Mouse (Mus musculus): Measurements from ENCODE around the gene Hist1h3e. TPM values are rescaled to one million over a fixed set of nuclear protein-coding genes. Genes with fewer than 3 reads are reported as not detected.

Hist1h3e gene
- polyA plus RNA-seq, 1 experiment from 2014 or later = 8.7 TPM

GRCm38 (mm10) chr13:23532262-23533075, 29.7 kb downstream of the Hist1h3e start:
- Histone ChIP-seq H3K4me3 (peak overlapping the region; percentile 54), H3K4me2 (peak overlapping the region; percentile 66), H3K27me3 (no peaks in the 10 kb centered on the region), H3K36me3 (no peaks in the 10 kb centered on the region), H3K4me1 (peaks cover 37% of the 10 kb centered on the region), H3K9me3 (no peaks in the 10 kb centered on the region), H3K27ac (peak overlapping the region; percentile 97), H3K9ac (peak overlapping the region; percentile 84)
- 19% methylated on average over 9 of the region's 9 CpGs for WGBS
- ATAC-seq (ENCODE audit: insufficient number of reproducible peaks, insufficient read depth, low FRiP score, low TSS enrichment, low read depth) = no peak

DNA sequence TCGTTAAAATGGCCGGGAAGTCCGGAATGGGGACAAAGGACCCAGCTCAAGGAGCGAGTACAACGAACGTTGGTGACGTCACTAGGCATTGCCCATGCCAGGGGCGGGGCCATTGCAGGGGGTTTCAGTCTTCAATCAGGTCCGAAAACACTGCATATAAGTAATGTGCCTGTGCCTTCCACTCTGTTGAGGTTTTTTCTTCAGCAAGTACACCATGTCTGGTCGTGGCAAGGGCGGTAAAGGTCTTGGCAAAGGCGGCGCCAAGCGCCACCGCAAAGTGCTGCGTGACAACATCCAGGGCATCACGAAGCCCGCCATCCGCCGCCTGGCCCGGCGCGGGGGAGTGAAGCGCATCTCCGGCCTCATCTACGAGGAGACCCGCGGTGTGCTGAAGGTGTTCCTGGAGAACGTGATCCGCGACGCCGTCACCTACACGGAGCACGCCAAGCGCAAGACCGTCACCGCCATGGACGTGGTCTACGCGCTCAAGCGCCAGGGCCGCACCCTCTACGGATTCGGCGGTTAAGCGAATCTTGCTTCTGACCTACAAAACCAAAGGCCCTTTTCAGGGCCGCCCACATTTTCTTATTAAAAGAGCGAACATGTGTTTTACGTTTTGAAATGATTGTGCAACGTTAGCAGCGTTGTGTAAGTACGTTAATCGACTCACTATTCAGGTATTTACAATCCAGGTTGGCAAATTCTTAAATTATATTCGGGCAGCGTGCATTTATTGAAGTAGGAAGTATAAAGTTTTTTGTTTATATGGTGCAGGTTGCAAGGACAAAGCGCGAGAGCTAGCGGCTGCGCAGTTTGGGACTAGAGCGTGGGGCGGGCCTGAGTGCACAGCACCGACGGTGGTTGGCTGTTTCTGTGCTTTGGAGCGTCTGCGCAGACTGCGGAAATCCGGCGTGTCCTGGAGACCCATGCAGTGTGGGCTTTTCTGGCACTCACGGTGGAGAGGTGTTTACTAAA, 31.0 kb downstream of the Hist1h3e start, which contains the start of gene Hist1h4h:
TSS of gene Hist1h4h (plus strand) at position 150 of the 975 bp plus-strand sequence.
- Histone ChIP-seq H3K4me3 (peak within 1 kb of the TSS; percentile 54), H3K4me2 (peak within 1 kb of the TSS; percentile 66), H3K9ac (peak within 1 kb of the TSS; percentile 84), H3K36me3 (no peaks in the 10 kb centered on the region), H3K9me3 (no peaks in the 10 kb centered on the region), H3K4me1 (peaks cover 25% of the 10 kb centered on the region), H3K27me3 (no peaks in the 10 kb centered on the region), H3K27ac (peak within 1 kb of the TSS; percentile 97)
- ATAC-seq (ENCODE audit: insufficient number of reproducible peaks, insufficient read depth, low FRiP score, low TSS enrichment, low read depth) = peak; percentile 82
- under 1% methylated on average over 60 of the region's 70 CpGs for WGBS

GRCm38 (mm10) chr13:23530181-23530900, 31.8 kb downstream of the Hist1h3e start:
- H3K4me3 ChIP-seq = peak overlapping the region; percentile 54
- H3K27ac ChIP-seq = peak overlapping the region; percentile 97
- no peak for ATAC-seq (ENCODE audit: insufficient number of reproducible peaks, insufficient read depth, low FRiP score, low TSS enrichment, low read depth)
- under 1% methylated on average over 20 of the region's 20 CpGs for WGBS
- no peaks in the 10 kb centered on the region for H3K27me3 ChIP-seq
- peak overlapping the region; percentile 66 for H3K4me2 ChIP-seq
- H3K9ac ChIP-seq = peak overlapping the region; percentile 84
- H3K4me1 ChIP-seq = peaks cover 24% of the 10 kb centered on the region
- H3K9me3 ChIP-seq = no peaks in the 10 kb centered on the region
- H3K36me3 ChIP-seq = no peaks in the 10 kb centered on the region

DNA sequence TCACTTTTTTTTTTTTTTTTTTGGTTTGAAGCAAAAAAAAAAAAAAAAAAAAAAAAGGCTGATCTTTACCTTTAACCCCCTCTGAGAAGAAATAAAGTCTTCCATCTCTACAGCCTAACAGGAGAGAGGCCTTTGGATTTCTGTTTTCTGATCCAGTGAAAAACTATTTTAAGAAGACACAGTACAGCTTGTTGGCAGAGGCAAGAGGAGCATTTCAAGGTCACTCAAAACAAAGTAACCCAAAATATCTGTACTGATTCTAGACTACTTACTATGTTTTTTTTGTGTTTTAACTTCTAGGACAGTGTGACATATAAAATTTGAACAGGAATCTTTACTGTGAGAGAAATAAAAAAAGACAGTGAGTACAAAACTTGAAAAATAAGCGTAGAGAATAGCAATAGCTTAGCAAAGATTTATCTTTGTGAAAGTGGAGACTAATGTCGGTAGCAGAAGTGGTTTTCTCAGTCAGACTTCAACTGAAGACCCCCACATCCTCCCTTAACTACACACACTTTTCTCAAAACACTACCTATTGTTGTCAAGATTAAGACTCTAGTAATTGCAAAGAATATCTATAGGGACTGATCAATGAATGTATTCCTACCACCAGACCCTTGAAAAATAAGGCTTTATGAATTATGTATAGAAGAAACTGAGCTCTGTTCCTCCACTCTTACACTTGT, 32.5 kb downstream of the Hist1h3e start:
- 27% methylated on average over 2 of the region's 2 CpGs for WGBS
- Histone ChIP-seq H3K4me3 (peak overlapping the region; percentile 54), H3K9ac (peak overlapping the region; percentile 84), H3K9me3 (no peaks in the 10 kb centered on the region), H3K4me1 (peaks cover 25% of the 10 kb centered on the region), H3K27ac (peak overlapping the region; percentile 97), H3K36me3 (no peaks in the 10 kb centered on the region), H3K27me3 (no peaks in the 10 kb centered on the region), H3K4me2 (peak overlapping the region; percentile 66)
- no peak for ATAC-seq (ENCODE audit: insufficient number of reproducible peaks, insufficient read depth, low FRiP score, low TSS enrichment, low read depth)

DNA sequence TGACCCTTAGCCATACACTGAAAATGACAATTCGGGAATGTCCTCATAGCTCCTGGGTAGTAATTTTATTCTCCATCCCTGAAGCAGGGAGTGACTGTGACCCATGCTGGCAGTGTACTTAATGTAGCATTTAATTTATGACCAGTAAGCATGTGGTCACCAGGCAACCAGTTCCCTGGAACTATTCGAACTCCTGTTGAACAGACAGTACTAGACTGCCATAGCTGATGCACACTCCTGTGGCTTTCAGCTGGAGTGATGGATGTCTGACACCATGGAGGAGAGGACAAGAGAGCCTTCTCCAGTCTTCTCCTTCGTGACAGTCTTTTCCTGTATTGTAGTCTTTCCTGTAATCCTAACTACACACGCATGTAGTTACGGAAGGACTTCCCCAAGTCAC, 33.2 kb downstream of the Hist1h3e start:
- H3K27me3 ChIP-seq = no peaks in the 10 kb centered on the region
- no peak overlapping the region for H3K27ac ChIP-seq
- no peak overlapping the region for H3K9ac ChIP-seq
- H3K4me2 ChIP-seq = peak overlapping the region; percentile 66; the same call in 1 of the 2 replicates
- H3K4me3 ChIP-seq = no peak overlapping the region
- H3K4me1 ChIP-seq = peaks cover 21% of the 10 kb centered on the region
- 80% methylated on average over 5 of the region's 5 CpGs for WGBS
- ATAC-seq (ENCODE audit: insufficient number of reproducible peaks, insufficient read depth, low FRiP score, low TSS enrichment, low read depth) = no peak
- no peaks in the 10 kb centered on the region for H3K9me3 ChIP-seq
- no peaks in the 10 kb centered on the region for H3K36me3 ChIP-seq

DNA sequence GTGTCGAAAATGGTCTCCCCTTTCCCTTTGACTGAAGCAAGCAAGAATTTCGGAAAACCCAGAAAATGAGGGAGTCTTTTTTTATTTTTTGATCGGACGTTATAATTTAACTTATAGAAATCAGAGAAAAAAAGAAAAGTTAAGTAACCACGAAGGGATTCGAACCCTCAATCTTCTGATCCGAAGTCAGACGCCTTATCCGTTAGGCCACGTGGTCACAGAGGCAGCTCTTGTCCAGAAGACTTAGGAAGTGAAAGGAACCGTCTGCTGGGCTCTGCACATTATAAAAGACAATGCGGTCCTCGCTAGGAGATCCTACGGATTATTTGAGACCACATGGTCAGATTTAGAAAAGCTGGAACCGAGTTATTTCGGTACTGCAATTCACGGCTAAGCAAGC, 35.9 kb downstream of the Hist1h3e start:
- Histone ChIP-seq H3K4me1 (peaks cover 9% of the 10 kb centered on the region), H3K9ac (peak overlapping the region; percentile 71), H3K4me2 (peak overlapping the region; percentile 60), H3K36me3 (no peaks in the 10 kb centered on the region), H3K27ac (peak overlapping the region; percentile 79), H3K9me3 (no peaks in the 10 kb centered on the region), H3K27me3 (no peaks in the 10 kb centered on the region), H3K4me3 (peak overlapping the region; percentile 48)
- WGBS = under 1% methylated on average over 17 of the region's 17 CpGs
- ATAC-seq (ENCODE audit: insufficient number of reproducible peaks, insufficient read depth, low FRiP score, low TSS enrichment, low read depth) = no peak

- no peak for ATAC-seq (ENCODE audit: insufficient number of reproducible peaks, insufficient read depth, low FRiP score, low TSS enrichment, low read depth)
- Histone ChIP-seq H3K4me2 (peak overlapping the region; percentile 60), H3K27ac (no peak overlapping the region), H3K4me3 (peak overlapping the region; percentile 48), H3K9me3 (no peaks in the 10 kb centered on the region), H3K4me1 (peaks cover 9% of the 10 kb centered on the region), H3K36me3 (no peaks in the 10 kb centered on the region), H3K9ac (peak overlapping the region; percentile 36; the same call in 1 of the 2 replicates), H3K27me3 (no peaks in the 10 kb centered on the region)
- 2% methylated on average over 10 of the region's 10 CpGs for WGBS
Measured at GRCm38 (mm10) chr13:23525901-23526300, 36.3 kb downstream of the Hist1h3e start.

DNA sequence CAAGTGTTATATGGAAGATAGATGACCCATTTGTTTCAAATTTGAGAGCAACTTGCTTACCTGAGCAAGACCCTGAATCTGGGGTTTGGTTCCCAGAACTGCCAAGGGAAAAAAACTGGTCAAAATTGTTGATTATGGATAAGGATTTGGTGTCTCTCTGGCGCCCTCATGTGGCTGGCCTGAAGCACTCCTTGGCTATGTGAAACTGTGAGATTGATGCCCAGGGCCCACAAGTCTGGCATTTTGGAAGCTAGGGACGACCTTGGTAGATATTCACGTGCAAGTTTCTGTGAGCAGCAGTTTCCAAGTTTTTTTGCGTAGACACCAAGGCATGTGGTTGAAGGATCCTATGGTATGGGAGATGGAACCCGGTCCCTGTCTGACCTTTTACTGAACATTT, 37.5 kb downstream of the Hist1h3e start:
- no peaks in the 10 kb centered on the region for H3K36me3 ChIP-seq
- H3K27ac ChIP-seq = no peak overlapping the region
- 6% methylated on average over 5 of the region's 5 CpGs for WGBS
- H3K4me3 ChIP-seq = no peak overlapping the region
- no peaks in the 10 kb centered on the region for H3K9me3 ChIP-seq
- 0 out of 2 replicates have a peak overlapping the region, but pooled peaks have one; percentile 27 for H3K9ac ChIP-seq
- H3K4me1 ChIP-seq = peaks cover 9% of the 10 kb centered on the region
- ATAC-seq (ENCODE audit: insufficient number of reproducible peaks, insufficient read depth, low FRiP score, low TSS enrichment, low read depth) = 0 out of 2 replicates have a peak, but pooled peaks have one; percentile 38
- peak overlapping the region; percentile 34 for H3K4me2 ChIP-seq
- H3K27me3 ChIP-seq = no peaks in the 10 kb centered on the region

GRCm38 (mm10) chr13:23523976-23524375, 38.2 kb downstream of the Hist1h3e start:
- H3K27me3 ChIP-seq = no peaks in the 10 kb centered on the region
- H3K9ac ChIP-seq = no peak overlapping the region
- no peak for ATAC-seq (ENCODE audit: insufficient number of reproducible peaks, insufficient read depth, low FRiP score, low TSS enrichment, low read depth)
- H3K4me3 ChIP-seq = no peak overlapping the region
- H3K27ac ChIP-seq = no peak overlapping the region
- no peaks in the 10 kb centered on the region for H3K9me3 ChIP-seq
- no peaks in the 10 kb centered on the region for H3K36me3 ChIP-seq
- 51% methylated on average over 5 of the region's 5 CpGs for WGBS
- H3K4me2 ChIP-seq = no peak overlapping the region
- peaks cover 7% of the 10 kb centered on the region for H3K4me1 ChIP-seq

GRCm38 (mm10) chr13:23521703-23522102, 40.5 kb downstream of the Hist1h3e start:
- Histone ChIP-seq H3K4me2 (peak overlapping the region; percentile 40), H3K9ac (no peak overlapping the region), H3K27me3 (no peaks in the 10 kb centered on the region), H3K27ac (no peak overlapping the region), H3K36me3 (no peaks in the 10 kb centered on the region), H3K9me3 (no peaks in the 10 kb centered on the region), H3K4me1 (0 out of 2 replicates have a peak, but pooled peaks cover 3% of the 10 kb centered on the region), H3K4me3 (peak overlapping the region; percentile 19)
- WGBS = under 1% methylated on average over 14 of the region's 14 CpGs
- ATAC-seq (ENCODE audit: insufficient number of reproducible peaks, insufficient read depth, low FRiP score, low TSS enrichment, low read depth) = no peak
